Mouse (Mus musculus): ENCODE data around the gene Ddx54. TPM values are rescaled to one million over a fixed set of nuclear protein-coding genes. Genes with fewer than 3 reads are reported as not detected.

Ddx54 gene
- polyA plus RNA-seq, 3 experiments from 2014 or later = 13.0 to 21.1 (median 13.4) TPM

GRCm38 (mm10) chr5:120582002-120582401, 30.5 kb upstream of the Ddx54 start:
- no peak for ATAC-seq

GRCm38 (mm10) chr5:120583511-120583910, 29.0 kb upstream of the Ddx54 start:
- peak; percentile 42 for ATAC-seq

GRCm38 (mm10) chr5:120584968-120585367, 27.6 kb upstream of the Ddx54 start:
- ATAC-seq = no peak

GRCm38 (mm10) chr5:120586741-120587615, 25.6 kb upstream of the Ddx54 start:
- ATAC-seq = no peak

- peak; percentile 11 for ATAC-seq
Observed at GRCm38 (mm10) chr5:120587616-120587926, 25.0 kb upstream of the Ddx54 start.

- ATAC-seq = no peak
Observed at GRCm38 (mm10) chr5:120587940-120588568, 24.5 kb upstream of the Ddx54 start.

GRCm38 (mm10) chr5:120588569-120589094, 23.9 kb upstream of the Ddx54 start, which contains the start of the genes Tpcn1 and Iqcd:
Tpcn1 (minus strand) TSS chr5:120588673.
Iqcd (plus strand) TSS chr5:120589016.
- peak; percentile 91 for ATAC-seq

GRCm38 (mm10) chr5:120590356-120591010, 22.1 kb upstream of the Ddx54 start:
- no peak for ATAC-seq

GRCm38 (mm10) chr5:120592141-120592540, 20.4 kb upstream of the Ddx54 start:
- no peak for ATAC-seq

GRCm38 (mm10) chr5:120594485-120594884, 18.1 kb upstream of the Ddx54 start:
- no peak for ATAC-seq

- ATAC-seq = no peak
Observed at GRCm38 (mm10) chr5:120599625-120600024, 12.9 kb upstream of the Ddx54 start.

- ATAC-seq = no peak
Observed at GRCm38 (mm10) chr5:120600946-120601668, 11.4 kb upstream of the Ddx54 start.

GRCm38 (mm10) chr5:120602210-120602609, 10.3 kb upstream of the Ddx54 start:
- ATAC-seq = no peak

- no peak for ATAC-seq
Observed at GRCm38 (mm10) chr5:120603515-120603914, 9.0 kb upstream of the Ddx54 start.

- ATAC-seq = peak; percentile 57
Observed at GRCm38 (mm10) chr5:120604839-120605238, 7.7 kb upstream of the Ddx54 start.

GRCm38 (mm10) chr5:120605241-120605661, 7.3 kb upstream of the Ddx54 start:
- no peak for ATAC-seq

- peak; percentile 84 for ATAC-seq
Observed at GRCm38 (mm10) chr5:120605688-120606087, 6.9 kb upstream of the Ddx54 start.

- ATAC-seq = no peak
Observed at GRCm38 (mm10) chr5:120606590-120607200, 5.8 kb upstream of the Ddx54 start.

GRCm38 (mm10) chr5:120607335-120607734, 5.2 kb upstream of the Ddx54 start:
- no peak for ATAC-seq

- ATAC-seq = no peak
Observed at GRCm38 (mm10) chr5:120609246-120609775, 3.2 kb upstream of the Ddx54 start.

- ATAC-seq = no peak
Observed at GRCm38 (mm10) chr5:120610906-120611305, 1.6 kb upstream of the Ddx54 start.

GRCm38 (mm10) chr5:120611416-120611815, 1.1 kb upstream of the Ddx54 start:
- no peak for ATAC-seq
